Mouse (Mus musculus) B cell, adult 2 months (primary cell): ENCODE measurements around the gene H2-Aa.

Experiments used
- DNase-seq, 2 experiments: peaks; one replicate each; pipeline ENCODE4 v3.0.0; 2022

H2-Aa gene

GRCm38 (mm10) chr17:34287648-34288047 is at the start of gene H2-Aa:
TSS of gene H2-Aa (minus strand) at chr17:34287823.
- peak; percentile 96 for DNase-seq

GRCm38 (mm10) chr17:34331200-34331599 is 43.6 kb upstream of the H2-Aa start:
- peak in 1 of 2 experiments; percentile 20 for DNase-seq

GRCm38 (mm10) chr17:34329807-34330206 is 42.2 kb upstream of the H2-Aa start:
- DNase-seq: peak; percentile 69 to 74

- peak; percentile 50 to 54 for DNase-seq
Measured at GRCm38 (mm10) chr17:34326373-34326772, 38.8 kb upstream of the H2-Aa start.

- peak; percentile 82 to 86 for DNase-seq
Measured at GRCm38 (mm10) chr17:34325436-34325835, 37.8 kb upstream of the H2-Aa start, which contains the start of gene H2-Eb2. TSS of gene H2-Eb2 (plus strand) at chr17:34325665.

- peak; percentile 48 to 51 for DNase-seq
Measured at GRCm38 (mm10) chr17:34317275-34317674, 29.7 kb upstream of the H2-Aa start.

- DNase-seq: peak; percentile 46 to 55
Measured at GRCm38 (mm10) chr17:34316697-34317096, 29.1 kb upstream of the H2-Aa start.

GRCm38 (mm10) chr17:34315512-34315911 is 27.9 kb upstream of the H2-Aa start:
- peak; percentile 40 to 47 for DNase-seq

- peak; percentile 63 for DNase-seq
Measured at GRCm38 (mm10) chr17:34314286-34314685, 26.7 kb upstream of the H2-Aa start.

GRCm38 (mm10) chr17:34313393-34313792 is 25.8 kb upstream of the H2-Aa start:
- DNase-seq: peak; percentile 90 to 92

- DNase-seq: peak; percentile 54 to 55
Measured at GRCm38 (mm10) chr17:34312185-34312584, 24.6 kb upstream of the H2-Aa start.

GRCm38 (mm10) chr17:34310526-34310925 is 22.9 kb upstream of the H2-Aa start:
- DNase-seq: peak; percentile 50

- peak; percentile 65 to 68 for DNase-seq
Measured at GRCm38 (mm10) chr17:34309683-34310385, 22.2 kb upstream of the H2-Aa start.

- peak; percentile 42 to 53 for DNase-seq
Measured at GRCm38 (mm10) chr17:34309225-34309624, 21.6 kb upstream of the H2-Aa start.

GRCm38 (mm10) chr17:34308161-34308560 is 20.5 kb upstream of the H2-Aa start:
- peak; percentile 56 to 63 for DNase-seq

GRCm38 (mm10) chr17:34307216-34307615 is 19.6 kb upstream of the H2-Aa start:
- peak; percentile 53 for DNase-seq

GRCm38 (mm10) chr17:34306407-34306806 is 18.8 kb upstream of the H2-Aa start:
- DNase-seq: peak; percentile 77 to 79

- DNase-seq: peak; percentile 91 to 95
Measured at GRCm38 (mm10) chr17:34305380-34306030, 17.9 kb upstream of the H2-Aa start, which contains the start of gene H2-Eb1. TSS of gene H2-Eb1 (plus strand) at chr17:34305867.

- DNase-seq: peak; percentile 86 to 89
Measured at GRCm38 (mm10) chr17:34304751-34305150, 17.1 kb upstream of the H2-Aa start.

- DNase-seq: peak in 1 of 2 experiments; percentile 34
Measured at GRCm38 (mm10) chr17:34303789-34304188, 16.2 kb upstream of the H2-Aa start.

GRCm38 (mm10) chr17:34301670-34302190 is 14.1 kb upstream of the H2-Aa start:
- DNase-seq: peak; percentile 60 to 66

- DNase-seq: peak; percentile 91 to 94
Measured at GRCm38 (mm10) chr17:34300691-34301566, 13.3 kb upstream of the H2-Aa start.

- DNase-seq: peak; percentile 42 to 48
Measured at GRCm38 (mm10) chr17:34300071-34300470, 12.4 kb upstream of the H2-Aa start.
